Mouse (Mus musculus): ENCODE data around the gene Ank. TPM values are rescaled to one million over a fixed set of nuclear protein-coding genes. Genes with fewer than 3 reads are reported as not detected.

Ank gene
- total and polyA plus RNA-seq, 2 experiments from 2014 or later, result 15.8 to 28.4 TPM

GRCm38 (mm10) chr15:27508169-27508568 is 41.7 kb downstream of the Ank start:
- Histone ChIP-seq H3K27me3 (ENCODE audit: insufficient read depth, low read length) (no peaks in the 10 kb centered on the region), H3K36me3 (ENCODE audit: insufficient read depth, low read length) (no peaks in the 10 kb centered on the region), H3K4me2 (ENCODE audit: low read depth, low read length, poor library complexity, severe bottlenecking) (no peak overlapping the region), H3K4me1 (ENCODE audit: insufficient read depth, low read length) (no peaks in the 10 kb centered on the region), H3K27ac (ENCODE audit: low read depth, low read length) (no peak overlapping the region), H3K9ac (replicated peaks; ENCODE audit: low read length, poor library complexity, severe bottlenecking) (no peak overlapping the region), H3K9me3 (ENCODE audit: low read length) (no peaks in the 10 kb centered on the region), H3K4me3 (ENCODE audit: low read depth, low read length) (no peak overlapping the region)
- ATAC-seq (ENCODE audit: low FRiP score) (no peak), DNase-seq (ENCODE audit: low spot score) (no peak)
- 90% methylated on average over 7 of the region's 7 CpGs for WGBS
- TF ChIP-seq CTCF (IDR thresholded peaks at IDR 0.05), result no peak

- Histone ChIP-seq H3K27me3 (ENCODE audit: insufficient read depth, low read length) (no peaks in the 10 kb centered on the region), H3K4me3 (ENCODE audit: low read depth, low read length) (no peak overlapping the region), H3K4me1 (ENCODE audit: insufficient read depth, low read length) (no peaks in the 10 kb centered on the region), H3K36me3 (ENCODE audit: insufficient read depth, low read length) (no peaks in the 10 kb centered on the region), H3K9me3 (ENCODE audit: low read length) (no peaks in the 10 kb centered on the region), H3K9ac (replicated peaks; ENCODE audit: low read length, poor library complexity, severe bottlenecking) (no peak overlapping the region), H3K27ac (ENCODE audit: low read depth, low read length) (no peak overlapping the region), H3K4me2 (ENCODE audit: low read depth, low read length, poor library complexity, severe bottlenecking) (no peak overlapping the region)
- ATAC-seq (ENCODE audit: low FRiP score) (no peak), DNase-seq (ENCODE audit: low spot score) (no peak)
- TF ChIP-seq CTCF (IDR thresholded peaks at IDR 0.05), result no peak
- 95% methylated on average over 17 of the region's 17 CpGs for WGBS
These were observed 42.5 kb downstream of the Ank start for GRCm38 (mm10) chr15:27508982-27509381.

- WGBS, result 31% methylated on average over 1 of the region's 1 CpGs
- no peaks in the 10 kb centered on the region for H3K27me3 ChIP-seq (ENCODE audit: insufficient read depth, low read length)
- H3K4me1 ChIP-seq (ENCODE audit: insufficient read depth, low read length), result no peaks in the 10 kb centered on the region
- H3K4me3 ChIP-seq (ENCODE audit: low read depth, low read length), result no peak overlapping the region
- no peaks in the 10 kb centered on the region for H3K9me3 ChIP-seq (ENCODE audit: low read length)
- H3K36me3 ChIP-seq (ENCODE audit: insufficient read depth, low read length), result no peaks in the 10 kb centered on the region
- H3K27ac ChIP-seq (ENCODE audit: low read depth, low read length), result no peak overlapping the region
- no peak for TF ChIP-seq CTCF (IDR thresholded peaks at IDR 0.05)
- no peak overlapping the region for H3K4me2 ChIP-seq (ENCODE audit: low read depth, low read length, poor library complexity, severe bottlenecking)
- DNase-seq (ENCODE audit: low spot score), result no peak
- no peak overlapping the region for H3K9ac ChIP-seq (replicated peaks; ENCODE audit: low read length, poor library complexity, severe bottlenecking)
- ATAC-seq (ENCODE audit: low FRiP score), result no peak
These were observed 50.5 kb downstream of the Ank start for GRCm38 (mm10) chr15:27516927-27517326.

GRCm38 (mm10) chr15:27518026-27518425 is 51.5 kb downstream of the Ank start:
- Histone ChIP-seq H3K36me3 (ENCODE audit: insufficient read depth, low read length) (no peaks in the 10 kb centered on the region), H3K9me3 (ENCODE audit: low read length) (no peaks in the 10 kb centered on the region), H3K9ac (replicated peaks; ENCODE audit: low read length, poor library complexity, severe bottlenecking) (no peak overlapping the region), H3K4me1 (ENCODE audit: insufficient read depth, low read length) (no peaks in the 10 kb centered on the region), H3K27me3 (ENCODE audit: insufficient read depth, low read length) (no peaks in the 10 kb centered on the region), H3K4me2 (ENCODE audit: low read depth, low read length, poor library complexity, severe bottlenecking) (no peak overlapping the region), H3K27ac (ENCODE audit: low read depth, low read length) (no peak overlapping the region), H3K4me3 (ENCODE audit: low read depth, low read length) (no peak overlapping the region)
- no peak for TF ChIP-seq CTCF (IDR thresholded peaks at IDR 0.05)
- ATAC-seq (ENCODE audit: low FRiP score), result no peak
- DNase-seq (ENCODE audit: low spot score), result no peak
- WGBS, result 87% methylated on average over 8 of the region's 8 CpGs

DNA sequence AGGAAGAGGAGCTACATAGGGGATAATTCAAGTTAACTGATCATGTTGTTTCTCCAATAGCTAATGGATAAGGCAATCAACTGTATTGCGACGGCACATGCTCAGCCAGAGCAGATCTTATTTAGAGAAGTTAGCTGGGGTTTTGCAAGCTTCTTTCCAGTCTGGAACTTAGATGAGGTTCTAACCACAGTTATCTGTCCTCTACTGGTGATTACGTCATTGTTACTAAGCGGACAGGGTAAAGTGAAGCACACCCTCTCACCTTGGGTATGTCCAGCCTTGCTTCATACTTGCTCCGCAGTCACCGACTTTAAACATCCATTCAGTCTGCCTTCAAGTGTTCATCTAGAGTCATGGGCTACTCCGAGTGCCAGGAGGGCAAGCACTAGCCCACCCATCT is 53.4 kb downstream of the Ank start:
- DNase-seq (ENCODE audit: low spot score) (no peak), ATAC-seq (ENCODE audit: low FRiP score) (no peak)
- H3K9me3 ChIP-seq (ENCODE audit: low read length), result no peaks in the 10 kb centered on the region
- no peak overlapping the region for H3K4me3 ChIP-seq (ENCODE audit: low read depth, low read length)
- no peak overlapping the region for H3K4me2 ChIP-seq (ENCODE audit: low read depth, low read length, poor library complexity, severe bottlenecking)
- no peak overlapping the region for H3K9ac ChIP-seq (replicated peaks; ENCODE audit: low read length, poor library complexity, severe bottlenecking)
- H3K27ac ChIP-seq (ENCODE audit: low read depth, low read length), result no peak overlapping the region
- no peak for TF ChIP-seq CTCF (IDR thresholded peaks at IDR 0.05)
- no peaks in the 10 kb centered on the region for H3K27me3 ChIP-seq (ENCODE audit: insufficient read depth, low read length)
- 96% methylated on average over 7 of the region's 7 CpGs for WGBS
- no peaks in the 10 kb centered on the region for H3K36me3 ChIP-seq (ENCODE audit: insufficient read depth, low read length)
- no peaks in the 10 kb centered on the region for H3K4me1 ChIP-seq (ENCODE audit: insufficient read depth, low read length)

GRCm38 (mm10) chr15:27525233-27526005 is 58.9 kb downstream of the Ank start:
- 81% methylated on average over 12 of the region's 12 CpGs for WGBS
- DNase-seq (ENCODE audit: low spot score) (no peak), ATAC-seq (ENCODE audit: low FRiP score) (no peak)
- no peaks in the 10 kb centered on the region for H3K9me3 ChIP-seq (ENCODE audit: low read length)
- no peak overlapping the region for H3K4me3 ChIP-seq (ENCODE audit: low read depth, low read length)
- no peak overlapping the region for H3K9ac ChIP-seq (replicated peaks; ENCODE audit: low read length, poor library complexity, severe bottlenecking)
- H3K4me2 ChIP-seq (ENCODE audit: low read depth, low read length, poor library complexity, severe bottlenecking), result no peak overlapping the region
- TF ChIP-seq CTCF (IDR thresholded peaks at IDR 0.05), result no peak
- H3K36me3 ChIP-seq (ENCODE audit: insufficient read depth, low read length), result no peaks in the 10 kb centered on the region; the same call in 1 of the 2 replicates
- no peaks in the 10 kb centered on the region for H3K4me1 ChIP-seq (ENCODE audit: insufficient read depth, low read length)
- no peaks in the 10 kb centered on the region for H3K27me3 ChIP-seq (ENCODE audit: insufficient read depth, low read length)
- no peak overlapping the region for H3K27ac ChIP-seq (ENCODE audit: low read depth, low read length)
